Mouse (Mus musculus): ENCODE measurements at regions not wholly inside any gene's neighbourhood (a gene's known extent, or its start where the extent isn't known, plus 50 kb on each side); places are given as distances from the start of the nearest gene placed in this dataset.

DNA sequence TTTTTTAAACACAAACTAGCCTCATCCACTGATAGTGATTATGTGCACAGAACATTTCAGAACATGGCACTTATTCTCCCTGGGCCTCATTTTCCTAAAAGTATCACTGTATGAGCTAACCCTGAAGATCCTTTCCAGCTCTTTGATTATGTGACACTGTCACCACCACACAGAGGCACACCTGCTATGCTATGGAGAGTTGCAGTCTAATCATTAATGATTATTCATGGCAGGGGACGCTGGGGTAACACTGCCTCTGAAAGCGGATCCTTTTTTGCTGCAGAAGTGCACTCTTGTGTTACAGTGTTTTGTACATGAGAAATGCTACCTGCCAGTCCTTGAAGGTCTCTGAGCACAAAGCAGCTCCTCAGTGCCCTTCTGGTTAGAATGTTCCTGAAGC is 615.3 kb upstream of the Fbxo33 start:
- no peak for DNase-seq

DNA sequence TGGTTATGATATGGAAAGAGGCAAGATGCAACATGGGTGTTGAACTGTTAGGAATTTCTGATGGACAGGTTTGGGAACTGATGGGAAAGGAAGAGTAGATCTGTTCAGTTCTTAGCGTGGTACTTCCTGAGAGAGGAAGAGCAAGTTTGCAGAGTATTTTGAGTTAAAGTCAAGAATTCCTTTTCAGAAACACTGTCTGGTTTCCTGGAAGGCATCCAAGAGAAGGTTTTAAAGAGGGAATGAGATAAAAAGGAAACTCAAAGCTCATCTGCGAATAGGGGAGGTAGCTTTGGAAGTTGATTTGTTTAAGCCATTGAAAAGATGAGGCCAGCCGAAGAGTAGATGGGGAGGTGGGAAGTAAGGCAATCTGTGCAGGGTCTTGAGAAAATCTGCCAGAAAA is 603.4 kb upstream of the Fbxo33 start:
- DNase-seq, result no peak

DNA sequence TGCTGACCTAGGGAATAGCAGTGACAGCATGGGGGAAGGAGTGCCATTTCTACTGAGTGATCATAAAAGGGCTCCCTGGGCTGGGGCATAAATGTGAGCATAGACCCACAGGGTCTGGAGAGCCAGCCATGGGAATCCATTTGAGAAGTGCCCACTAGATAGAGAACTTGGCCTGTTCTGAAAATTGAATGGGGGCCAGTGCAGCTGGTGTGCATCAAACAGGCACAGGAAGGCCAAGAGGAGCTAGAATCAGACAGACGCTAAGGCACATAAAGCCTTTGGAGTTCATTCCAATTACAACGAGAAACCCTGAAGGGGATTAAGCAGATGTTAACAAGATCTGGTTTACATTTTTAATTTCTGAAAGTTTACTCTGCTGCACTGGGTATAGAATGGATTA is 602.9 kb upstream of the Fbxo33 start:
- DNase-seq, result no peak

DNA sequence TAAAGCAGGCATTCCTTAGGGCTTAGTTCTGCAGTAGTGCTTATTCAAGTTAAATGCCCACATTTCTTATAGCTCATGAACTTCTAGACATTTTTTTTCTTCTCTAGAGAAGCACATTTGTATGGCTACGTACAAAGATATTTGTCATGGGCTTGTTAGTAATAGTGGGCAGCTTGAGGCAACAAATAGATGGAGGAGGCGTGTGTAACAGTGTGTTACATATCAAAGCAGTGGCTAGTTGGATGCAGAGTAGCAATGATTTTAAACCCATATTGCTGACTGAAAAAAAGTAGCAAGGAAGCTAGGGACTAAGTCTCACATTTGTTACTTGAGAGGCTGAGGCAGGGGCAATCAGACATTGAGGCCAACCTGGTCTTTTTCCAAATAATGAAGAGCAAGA is 602.2 kb upstream of the Fbxo33 start:
- no peak for DNase-seq

DNA sequence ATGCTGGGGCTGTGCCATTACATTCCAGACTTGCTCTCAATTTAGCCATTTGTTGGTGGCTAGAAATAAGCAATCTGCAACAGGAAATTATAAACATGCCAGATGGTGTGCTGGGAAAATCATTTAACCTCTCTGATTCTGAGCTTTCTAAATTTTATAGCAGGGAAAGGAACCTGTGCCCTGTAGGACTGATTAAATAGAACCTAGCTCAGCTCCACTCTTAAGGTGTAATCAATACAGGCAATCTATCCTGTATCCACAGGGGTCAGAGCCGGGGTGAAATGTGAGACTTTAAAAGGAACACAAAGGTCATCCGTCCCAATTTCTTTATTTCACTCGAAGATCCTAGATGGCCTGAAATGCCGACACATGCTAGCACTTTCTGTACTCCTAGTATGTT is 596.4 kb upstream of the Fbxo33 start:
- DNase-seq, result no peak

DNA sequence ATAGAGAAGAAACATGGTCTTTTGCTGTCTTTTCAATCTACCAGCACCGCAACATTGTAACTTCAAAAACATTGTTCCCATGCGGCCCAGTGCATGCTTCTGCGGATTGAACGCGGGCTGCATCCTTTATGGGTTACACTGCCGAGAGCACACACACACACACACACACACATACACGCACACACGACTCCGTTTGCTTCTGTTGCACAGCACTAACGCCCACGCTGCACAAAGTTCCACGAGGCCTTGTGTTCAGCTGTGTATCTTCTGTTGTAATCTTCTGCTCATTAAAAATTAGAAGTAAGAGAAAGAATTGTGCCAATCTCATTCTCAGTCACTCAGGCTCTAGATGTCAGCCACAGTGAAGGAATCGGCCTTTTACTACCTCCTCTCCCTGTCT is 594.8 kb upstream of the Fbxo33 start:
- no peak for DNase-seq

DNA sequence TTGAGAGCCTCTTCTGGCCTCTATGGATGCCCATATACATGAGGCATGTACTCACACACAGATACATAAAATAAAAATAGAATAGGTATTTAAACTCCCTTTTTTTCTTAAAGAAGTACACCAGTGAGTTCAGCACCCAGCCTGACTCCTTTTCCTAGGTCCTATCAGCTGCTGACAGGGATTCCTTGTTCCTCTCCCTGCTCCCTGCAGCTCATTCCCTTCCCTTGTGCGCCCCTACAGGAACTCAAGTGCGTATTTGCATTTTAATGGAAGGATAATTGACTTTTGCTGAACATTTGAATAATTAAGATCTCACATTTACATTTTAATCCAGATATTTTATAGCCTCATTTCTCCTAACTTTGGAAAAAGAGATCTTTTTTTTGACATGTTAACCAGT is 589.7 kb upstream of the Fbxo33 start:
- DNase-seq, result no peak

DNA sequence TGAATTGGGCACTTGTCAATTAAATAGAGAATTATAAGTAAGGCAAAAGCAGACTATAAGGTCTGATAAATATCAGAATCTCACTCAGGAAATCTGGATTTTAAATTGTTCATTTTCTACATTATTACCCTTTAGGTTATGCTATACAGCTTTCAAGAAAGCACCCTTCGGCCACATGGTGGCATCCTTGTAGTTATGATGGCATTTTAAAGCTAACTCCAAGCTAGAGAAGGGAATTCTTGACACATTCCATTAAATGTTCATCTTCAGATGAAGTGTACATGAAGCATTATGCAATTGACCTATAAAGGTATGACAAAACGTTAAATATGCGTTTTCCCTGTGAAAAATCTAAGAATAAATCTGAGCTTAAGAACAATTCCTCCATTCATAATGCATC is 578.5 kb upstream of the Fbxo33 start:
- peak; percentile 7 to 21 for DNase-seq

DNA sequence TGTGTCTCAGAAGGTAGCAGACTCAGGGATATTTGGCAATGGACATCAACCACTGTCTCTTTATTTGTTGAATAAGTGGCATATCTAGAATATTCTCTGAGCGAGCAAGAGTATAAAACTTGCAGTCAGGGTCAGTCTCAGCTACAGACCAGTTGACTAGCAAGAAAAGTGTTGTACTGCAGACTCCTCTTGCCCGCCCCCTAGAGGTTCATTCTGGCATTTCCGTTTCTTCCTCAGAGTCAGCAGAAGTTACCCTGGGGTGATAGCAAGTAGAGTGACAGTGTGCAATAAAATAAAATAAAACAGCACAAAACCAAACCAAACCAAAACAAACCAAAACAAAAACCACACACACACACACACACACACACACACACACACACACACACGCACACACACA is 571.9 kb upstream of the Fbxo33 start:
- DNase-seq, result peak; percentile 34 to 42

DNA sequence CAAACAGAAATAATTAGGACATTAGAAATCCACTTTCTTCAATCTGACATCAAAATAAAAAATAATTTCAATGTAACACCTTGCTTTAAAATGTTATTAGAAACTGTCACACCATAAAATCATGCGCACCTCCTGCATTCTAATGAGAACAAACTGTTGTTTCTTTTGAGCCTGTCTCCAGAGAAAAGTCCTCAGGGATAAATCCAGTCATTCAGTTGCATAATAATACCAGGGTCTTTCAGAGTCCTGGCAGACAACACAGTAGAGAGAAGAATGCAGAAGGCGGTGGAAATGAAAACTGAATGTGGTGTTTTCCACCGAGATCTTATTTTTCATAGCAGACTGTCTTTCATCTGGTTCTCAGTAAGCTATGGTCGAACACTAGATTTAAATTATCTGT is 567.3 kb upstream of the Fbxo33 start:
- DNase-seq, result no peak

DNA sequence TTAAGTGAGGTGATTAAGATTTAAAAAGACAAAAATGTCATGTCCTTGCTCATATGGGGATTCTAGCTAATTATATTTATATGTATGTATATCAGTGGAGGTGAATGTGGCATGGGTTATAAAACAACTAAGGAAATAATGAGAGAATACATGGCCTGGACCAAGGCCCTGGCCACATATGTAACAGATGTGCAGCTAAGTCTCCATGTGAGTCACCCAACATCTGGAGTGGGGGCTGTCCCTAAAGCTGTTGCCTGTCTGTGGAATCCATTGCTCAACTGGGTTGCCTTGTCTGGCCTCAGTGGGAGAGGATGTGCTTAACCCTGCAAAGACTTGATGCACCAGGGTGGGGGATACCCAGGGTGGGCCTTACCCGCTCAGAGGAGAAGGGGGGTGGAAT is 551.5 kb upstream of the Fbxo33 start:
- peak in 1 of 2 experiments; percentile 2 for DNase-seq

DNA sequence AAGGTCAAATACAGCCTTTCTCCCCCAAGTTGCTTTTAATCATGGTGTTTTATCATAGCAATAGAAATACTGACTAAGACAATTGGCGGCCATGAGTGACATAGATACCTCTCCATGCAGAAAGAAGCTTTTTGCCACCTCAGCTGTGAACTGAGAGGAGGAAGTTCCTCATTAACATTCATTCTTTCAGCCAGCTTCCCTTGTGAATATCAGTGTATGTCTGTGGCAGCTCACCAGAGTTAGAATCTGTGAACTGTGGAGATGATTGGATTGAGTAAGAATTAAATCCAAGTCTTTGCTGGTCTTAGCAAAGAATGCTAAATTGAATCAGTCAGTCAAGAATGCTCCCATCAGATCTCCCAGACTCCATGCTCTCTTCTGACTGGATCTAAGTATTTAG is 542.7 kb upstream of the Fbxo33 start:
- DNase-seq, result no peak

DNA sequence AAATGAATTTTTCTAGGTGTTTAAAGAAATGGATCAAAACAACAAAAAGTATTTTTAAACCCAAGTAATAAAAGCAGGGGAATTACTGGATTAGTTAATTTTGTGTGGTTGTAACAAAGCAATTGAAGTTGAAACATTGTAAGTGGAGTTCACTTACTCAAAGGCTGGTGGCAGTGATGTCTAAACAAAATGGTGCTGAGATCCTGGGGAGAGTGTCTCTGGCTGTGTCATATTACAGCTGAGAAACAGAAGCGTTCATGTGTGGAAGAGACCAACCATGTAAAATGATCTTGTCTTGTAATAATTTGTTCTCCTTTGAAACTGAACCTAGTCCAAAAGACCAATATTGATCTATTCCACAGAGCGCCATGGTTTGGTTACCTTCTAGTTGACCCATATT is 525.2 kb upstream of the Fbxo33 start:
- no peak for DNase-seq

DNA sequence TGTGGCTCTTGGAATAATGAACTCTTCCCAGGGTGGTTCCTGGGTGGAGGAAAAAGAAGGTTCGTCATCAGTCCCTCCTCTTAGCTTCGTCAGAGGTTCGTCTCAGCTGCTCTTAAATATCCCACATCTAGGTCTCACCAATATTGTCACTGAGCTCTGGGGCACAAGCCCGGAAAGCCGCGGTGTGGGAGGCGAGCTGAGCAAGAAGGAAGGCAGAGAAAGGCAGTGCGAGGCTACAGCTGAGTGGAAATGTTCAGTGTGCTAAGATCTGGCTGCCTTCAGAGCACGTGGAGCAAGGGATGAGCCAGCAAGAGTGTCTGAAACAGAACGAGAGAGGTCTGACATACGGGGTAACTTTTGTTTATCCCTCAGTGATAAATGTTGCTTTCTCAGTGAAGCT is 523.7 kb upstream of the Fbxo33 start:
- DNase-seq, result no peak

DNA sequence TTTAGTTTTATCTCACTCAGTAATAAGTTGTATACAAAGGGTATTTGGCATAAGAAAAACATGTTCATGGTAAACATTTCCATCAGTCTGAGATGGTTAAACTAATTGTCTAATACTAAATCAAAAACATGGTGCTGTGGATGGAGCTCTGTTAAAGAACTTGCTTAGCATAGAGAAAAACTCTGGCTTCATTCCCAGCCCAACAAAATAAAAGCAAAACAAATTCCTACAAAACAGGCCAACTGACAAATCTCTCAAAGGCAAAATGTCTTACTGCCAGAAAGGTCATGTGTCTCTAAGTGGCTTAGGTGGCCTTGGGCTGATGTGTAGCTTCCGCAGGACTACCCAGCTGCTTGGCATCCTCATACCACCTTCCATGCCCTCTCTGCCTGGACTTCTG is 505.4 kb upstream of the Fbxo33 start:
- DNase-seq, result peak; percentile 24 to 28

DNA sequence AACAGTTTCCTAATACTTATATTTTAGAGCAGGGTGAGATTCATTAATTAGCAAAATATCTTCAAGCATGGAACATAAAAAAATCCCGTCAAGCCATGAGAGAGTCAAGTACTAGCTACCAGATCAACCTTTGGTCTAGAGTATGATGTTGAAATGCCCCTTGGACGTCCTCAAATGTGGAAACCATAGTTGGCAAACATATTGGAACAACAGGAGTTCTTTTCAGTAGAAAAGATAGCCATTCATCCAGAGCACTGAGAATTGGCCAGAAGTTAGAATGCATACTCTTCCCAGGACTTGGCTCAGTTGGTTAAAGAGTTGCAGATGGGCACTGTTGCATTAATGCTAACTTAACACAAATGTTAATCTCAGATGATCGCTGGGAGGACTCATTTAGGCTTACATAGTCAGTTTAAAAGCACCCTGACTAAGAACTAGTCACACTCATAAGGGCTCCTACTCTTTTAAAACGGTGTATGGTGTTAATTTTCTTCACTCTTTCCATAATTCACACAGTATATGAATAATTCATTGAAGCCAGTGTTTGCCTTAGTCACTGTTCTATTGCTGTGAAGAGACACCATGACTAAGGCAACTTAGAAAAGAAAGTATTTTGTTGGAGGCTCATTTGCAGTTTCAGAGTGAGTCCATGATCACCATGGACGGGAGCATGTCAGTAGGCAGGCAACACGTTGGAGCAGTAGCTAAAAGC is 503.1 kb upstream of the Fbxo33 start:
- DNase-seq, result no peak

DNA sequence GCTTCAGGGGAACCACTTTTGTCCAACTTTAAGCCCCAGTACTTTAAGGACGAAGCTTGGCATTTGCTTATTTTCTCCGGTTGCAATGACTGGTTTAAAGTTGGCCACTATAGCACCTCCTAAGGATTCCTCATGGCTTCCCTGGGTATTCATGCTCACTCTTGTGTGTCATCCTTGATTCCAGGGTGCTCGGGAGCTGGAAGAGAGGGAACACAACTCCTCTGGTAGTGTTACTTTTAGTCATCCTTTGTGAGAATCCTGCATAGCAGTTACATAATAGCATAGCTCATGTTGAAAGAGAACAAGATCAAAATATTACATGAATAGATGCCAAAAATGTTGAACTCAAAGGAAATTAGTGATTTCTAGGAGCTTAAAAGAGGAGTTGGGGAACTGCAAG is 493.7 kb upstream of the Fbxo33 start:
- DNase-seq, result no peak

DNA sequence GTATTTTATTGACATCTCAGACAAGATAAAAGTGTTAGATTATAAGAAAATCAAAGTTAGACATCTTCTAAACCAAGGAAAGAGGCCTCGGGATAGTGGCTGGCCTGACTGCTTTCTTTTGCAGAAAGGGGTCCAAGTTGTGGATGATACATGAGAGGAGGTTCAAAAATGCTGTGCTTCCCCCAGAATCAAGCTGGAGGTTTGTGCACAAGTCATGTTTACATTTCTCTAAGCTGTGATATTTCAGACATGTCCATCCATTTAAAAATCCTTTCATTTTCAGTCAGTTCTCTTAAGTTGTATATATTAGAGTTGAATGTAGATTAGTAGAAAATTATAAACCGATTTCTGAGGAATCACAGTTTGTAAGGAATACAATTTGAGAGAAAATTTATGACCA is 463.7 kb upstream of the Fbxo33 start:
- no peak for DNase-seq

DNA sequence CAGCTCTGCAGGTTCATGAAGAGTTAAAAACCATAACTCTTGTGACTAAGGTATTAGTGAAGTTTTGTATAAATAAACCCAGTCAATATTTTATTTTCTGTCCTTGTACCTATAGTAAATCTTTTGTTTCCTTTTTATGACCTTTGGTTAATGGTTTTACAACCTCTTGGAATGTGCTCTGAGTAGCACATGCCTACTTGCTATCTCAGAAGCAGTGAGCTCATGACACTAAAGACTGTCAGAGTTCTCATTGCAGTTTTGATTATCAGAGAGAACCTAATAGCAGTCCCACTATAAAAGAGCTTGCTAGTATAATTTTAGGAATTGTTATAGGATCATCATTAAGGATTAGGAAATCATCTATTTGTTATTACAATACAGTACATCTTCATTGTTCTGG is 443.6 kb upstream of the Fbxo33 start:
- DNase-seq, result no peak

DNA sequence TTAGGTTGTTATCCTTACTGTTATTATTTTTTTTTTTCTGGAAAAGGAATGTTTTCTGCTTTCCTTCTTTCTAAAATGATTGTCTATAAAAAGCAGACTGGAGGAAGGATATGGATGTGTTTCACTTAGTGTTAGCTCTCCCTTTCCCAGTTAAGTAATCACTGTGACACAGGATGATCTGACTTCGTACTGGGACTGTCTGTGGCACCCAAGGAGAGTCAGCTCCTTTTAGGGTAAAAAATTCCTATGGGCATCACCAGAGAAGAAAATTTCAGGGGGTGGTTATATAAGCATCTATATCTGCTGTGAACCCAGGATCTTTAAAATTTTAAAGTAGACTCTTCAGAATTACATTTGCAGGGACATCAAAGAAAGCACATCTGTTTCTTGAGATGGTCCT is 411.2 kb upstream of the Fbxo33 start:
- no peak for DNase-seq

DNA sequence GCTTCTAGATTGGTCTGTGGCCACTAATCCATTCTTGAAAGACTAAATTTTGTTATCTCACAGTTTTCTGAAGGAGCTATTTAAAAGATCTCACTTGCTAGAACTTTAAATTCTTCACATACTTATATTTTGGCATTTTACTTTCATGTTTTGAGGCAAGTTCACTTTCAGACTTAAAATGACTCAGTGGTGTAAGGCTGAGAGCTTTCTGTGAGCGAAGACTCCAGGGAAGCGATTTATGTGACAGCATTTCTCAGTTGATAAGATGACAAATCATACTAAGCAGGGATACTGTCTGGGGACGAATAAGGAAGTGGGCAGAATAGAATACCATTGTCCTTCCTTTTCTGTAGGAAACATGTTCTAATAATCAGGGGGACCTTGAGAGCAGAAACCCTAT is 403.6 kb upstream of the Fbxo33 start:
- no peak for DNase-seq

DNA sequence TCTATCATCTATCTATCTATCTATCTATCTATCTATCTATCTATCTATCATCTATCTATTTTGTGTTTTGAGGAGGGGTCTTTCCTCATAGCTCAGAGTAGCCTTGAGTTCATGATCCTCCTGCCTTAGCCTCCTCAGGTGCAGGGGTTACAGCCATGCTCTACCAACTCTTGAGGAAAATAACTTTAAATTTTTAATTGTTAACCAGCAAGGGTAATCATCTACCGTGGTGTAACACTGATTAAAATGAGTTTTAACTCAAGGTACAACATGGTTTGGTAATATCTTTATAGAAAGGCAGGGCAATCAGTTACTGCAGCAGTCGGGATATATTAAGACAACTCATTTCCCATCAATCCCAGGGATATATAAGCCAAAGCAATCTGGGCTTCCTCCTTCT is 401.6 kb upstream of the Fbxo33 start:
- no peak for DNase-seq

DNA sequence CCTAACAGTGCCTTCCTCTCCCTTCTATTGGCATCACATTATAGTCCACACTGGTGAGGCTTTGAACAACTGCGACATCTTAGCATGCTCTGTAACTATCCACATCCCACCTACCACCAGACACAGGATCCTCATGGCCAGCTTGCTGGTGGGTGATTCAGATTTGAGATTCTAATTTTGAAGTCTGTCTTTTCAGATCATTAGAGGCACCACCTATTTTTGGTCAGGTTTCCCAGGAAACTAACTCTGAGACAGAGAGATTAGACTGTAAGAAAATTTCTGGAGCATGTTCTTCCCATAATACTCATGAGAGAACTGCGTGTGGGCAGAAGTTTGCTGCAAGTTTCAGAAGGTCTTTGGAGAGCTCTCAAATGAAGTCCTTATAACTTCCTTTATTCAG is 400.8 kb upstream of the Fbxo33 start:
- DNase-seq, result no peak

DNA sequence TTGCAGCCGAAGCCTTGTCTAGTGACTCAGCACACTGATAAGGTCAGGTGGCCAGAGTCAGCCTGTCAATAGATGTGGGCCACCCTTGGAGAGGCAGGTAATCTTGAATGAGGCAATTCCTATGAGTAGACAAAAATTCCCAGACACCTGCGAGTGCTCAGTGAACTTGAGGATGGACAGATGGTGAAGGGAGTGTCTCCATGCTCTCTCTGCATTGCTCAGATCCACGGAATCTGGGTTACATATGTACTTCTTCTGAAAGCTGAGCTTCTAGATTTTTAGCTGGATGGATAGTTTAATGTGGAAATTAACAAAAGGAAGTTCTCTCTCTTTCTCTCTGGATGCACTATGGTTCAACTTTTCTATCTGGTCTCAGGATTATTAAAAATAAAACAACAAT is 396.6 kb upstream of the Fbxo33 start:
- DNase-seq, result no peak

DNA sequence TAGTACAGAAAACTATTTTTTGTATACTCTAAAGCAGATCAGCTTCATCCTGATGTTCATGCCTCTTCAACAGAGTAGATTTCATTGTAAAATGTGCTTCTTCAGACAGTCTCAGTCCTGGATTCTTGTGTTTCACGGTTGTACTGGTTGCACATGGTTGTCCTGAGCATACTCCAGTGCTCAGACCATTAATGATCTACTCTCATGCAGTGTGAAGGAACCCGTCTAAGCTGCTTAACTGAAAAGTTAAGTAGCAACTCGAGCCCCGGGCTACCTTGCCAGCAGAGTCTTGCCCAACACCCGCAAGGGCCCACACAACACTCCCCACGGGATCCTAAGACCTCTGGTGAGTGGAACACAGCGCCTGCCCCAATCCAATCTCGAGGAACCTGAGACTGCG is 380.3 kb upstream of the Fbxo33 start:
- no peak for DNase-seq
